Comparison of ENCODE assay signal across 8 mouse cellular contexts in the genomic region with DNA sequence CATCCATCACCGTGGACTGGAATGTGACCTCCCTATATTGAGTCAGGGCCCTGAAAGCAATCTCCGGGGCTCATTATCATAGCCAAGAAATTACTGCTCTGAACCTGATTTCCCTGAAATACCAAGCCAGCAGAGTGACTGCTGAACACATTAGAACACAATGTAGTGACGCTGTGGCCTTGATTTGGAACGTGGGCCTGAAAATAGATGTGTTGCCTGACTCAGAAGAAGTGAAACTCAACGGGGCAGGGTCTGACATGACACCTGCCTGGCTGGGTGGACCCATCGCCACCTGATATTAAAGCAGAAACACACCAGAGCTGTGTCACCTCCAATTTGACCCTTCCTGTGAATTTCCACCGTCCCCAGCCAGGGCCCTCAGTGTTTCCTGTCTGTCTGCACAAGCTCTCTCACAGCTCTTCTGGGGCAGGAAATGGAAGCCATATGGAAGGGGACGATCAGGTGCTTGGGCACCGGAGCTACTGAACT. TPM values are rescaled to one million over a fixed set of nuclear protein-coding genes. Genes with fewer than 3 reads are reported as not detected.
DNase-seq lines count a peak whose midpoint lies in the region; ATAC-seq and TF ChIP-seq lines count a peak whose summit lies in the region.
"Had no signal": no experiment of that assay in that cellular context is flagged by ENCODE, and none has a peak within 500 bp of the region (broad histone marks: within the 10 kb centered on the region; RNA-seq: fewer than 3 reads in every experiment).

No protein-coding gene starts in this region.

- peak overlapping the region; percentile 67 for H3K27ac ChIP-seq in heart, embryonic 12.5 days (ENCODE audit: poor library complexity, severe bottlenecking)
- H3K27ac ChIP-seq in limb, embryonic 14.5 days (replicated peaks; ENCODE audit: low read depth, low read length) = no peak overlapping the region; the same call in 1 of the 2 replicates
- H3K27ac ChIP-seq: liver, embryonic 14.5 days had no signal

- no peak for TF ChIP-seq POLR2A in limb, embryonic 14.5 days (IDR thresholded peaks at IDR 0.05; ENCODE audit: borderline replicate concordance, extremely low read depth, insufficient read depth, insufficient read length)

- no peaks in the 10 kb centered on the region for H3K27me3 ChIP-seq in heart, embryonic 12.5 days (replicated peaks)
- no peaks in the 10 kb centered on the region for H3K27me3 ChIP-seq in limb, embryonic 14.5 days (ENCODE audit: control insufficient read depth, insufficient read depth, low read length)

- peak; percentile 62 for DNase-seq in 416B (ENCODE audit: low read depth)
- DNase-seq in B cell, adult 2 months = peak; percentile 71 to 72
- DNase-seq in limb, embryonic 14.5 days (ENCODE audit: low spot score) = no peak
- no peak for DNase-seq in right cerebral cortex, postnatal 14 days
- no peak for DNase-seq in right cerebral cortex, postnatal 25 days

- peaks cover 57% of the 10 kb centered on the region for H3K4me1 ChIP-seq in heart, embryonic 12.5 days (replicated peaks)
- H3K4me1 ChIP-seq in limb, embryonic 14.5 days (ENCODE audit: control insufficient read depth, insufficient read depth, low read length) = peaks cover 14% of the 10 kb centered on the region

- H3K4me3 ChIP-seq in heart, embryonic 12.5 days = no peak overlapping the region
- no peak overlapping the region for H3K4me3 ChIP-seq in limb, embryonic 14.5 days (replicated peaks; ENCODE audit: low read length)

- 15% methylated on average over 9 of the region's 9 CpGs for WGBS in heart, embryonic 12.5 days
- WGBS in limb, embryonic 14.5 days = 9% methylated on average over 9 of the region's 9 CpGs

- H3K4me2 ChIP-seq in heart, embryonic 12.5 days = no peak overlapping the region
- no peak overlapping the region for H3K4me2 ChIP-seq in limb, embryonic 14.5 days (replicated peaks; ENCODE audit: low read depth, low read length, severe bottlenecking)

- H3K9me3 ChIP-seq in heart, embryonic 12.5 days (replicated peaks) = no peaks in the 10 kb centered on the region
- H3K9me3 ChIP-seq in limb, embryonic 14.5 days (ENCODE audit: control insufficient read depth, low read length) = no peaks in the 10 kb centered on the region

- H3K9ac ChIP-seq in heart, embryonic 12.5 days = no peak overlapping the region
- H3K9ac ChIP-seq in limb, embryonic 14.5 days (ENCODE audit: low read depth, low read length, severe bottlenecking) = no peak overlapping the region
- H3K9ac ChIP-seq: liver, embryonic 14.5 days had no signal

- H3K36me3 ChIP-seq in heart, embryonic 12.5 days = peaks cover 16% of the 10 kb centered on the region
- peaks cover 12% of the 10 kb centered on the region for H3K36me3 ChIP-seq in limb, embryonic 14.5 days (ENCODE audit: control insufficient read depth, insufficient read depth, low read length)

- peak; percentile 40; the same call in 1 of the 2 replicates for ATAC-seq in heart, embryonic 12.5 days (ENCODE audit: insufficient number of reproducible peaks, low FRiP score)
- ATAC-seq in limb, embryonic 14.5 days (ENCODE audit: low FRiP score, low read depth) = peak; percentile 55; the same call in 1 of the 2 replicates
- ATAC-seq in megakaryocyte progenitor cell, adult 5-6 weeks (replicated peaks; ENCODE audit: poor library complexity) = no peak; the same call in 1 of the 2 replicates

RNA-seq across cellular contexts. Expression of gene Parvb, which starts 13.0 kb away (rescaled TPM):
- 13.5 and 13.8 TPM in 2 replicates for polyA plus RNA-seq in heart, embryonic 12.5 days (2016; fragmentation: Nextera tagmentation; extraction: Ambion mirVana)
- 13.5 and 14.0 TPM in 2 replicates for polyA plus RNA-seq in limb, embryonic 14.5 days (2012; rRNA removed)
- polyA plus RNA-seq in limb, embryonic 14.5 days (2014; fragmentation: Nextera tagmentation; extraction: Ambion mirVana) = 2.4 and 2.6 TPM in 2 replicates
- total RNA-seq in megakaryocyte progenitor cell, adult 5-6 weeks (2015) = 3.8 and 4.6 TPM in 2 replicates
- 0.33 and 1.5 TPM in 2 replicates for total RNA-seq in megakaryocyte progenitor cell, adult 5-6 weeks (2017)

RNA-seq across cellular contexts. Expression of gene Samm50, which starts 26.8 kb away (rescaled TPM):
- polyA plus RNA-seq in heart, embryonic 12.5 days (2016; fragmentation: Nextera tagmentation; extraction: Ambion mirVana) = 122 and 125 TPM in 2 replicates
- polyA plus RNA-seq in limb, embryonic 14.5 days (2012; rRNA removed) = 22.2 and 29.1 TPM in 2 replicates
- 71.2 and 71.8 TPM in 2 replicates for polyA plus RNA-seq in limb, embryonic 14.5 days (2014; fragmentation: Nextera tagmentation; extraction: Ambion mirVana)
- 45.1 and 56.2 TPM in 2 replicates for total RNA-seq in megakaryocyte progenitor cell, adult 5-6 weeks (2015)
- total RNA-seq in megakaryocyte progenitor cell, adult 5-6 weeks (2017) = 35.6 and 42.0 TPM in 2 replicates

RNA-seq across cellular contexts. Expression of gene Pnpla3, which starts 51.2 kb away (rescaled TPM):
- 0.60 and 1.1 TPM in 2 replicates for polyA plus RNA-seq in heart, embryonic 12.5 days (2016; fragmentation: Nextera tagmentation; extraction: Ambion mirVana)
- 1.6 and 1.8 TPM in 2 replicates for polyA plus RNA-seq in limb, embryonic 14.5 days (2012; rRNA removed)
- polyA plus RNA-seq in limb, embryonic 14.5 days (2014; fragmentation: Nextera tagmentation; extraction: Ambion mirVana) = 0.15 and 0.28 TPM in 2 replicates
- not detected in 2 replicates for total RNA-seq in megakaryocyte progenitor cell, adult 5-6 weeks (2015)
- not detected in 2 replicates for total RNA-seq in megakaryocyte progenitor cell, adult 5-6 weeks (2017)

Comparison
In these comparisons a context has a peak if more than half of its experiments do, and no peak if none do; other contexts are left out.
1. DNase-seq: peak in 416B (single experiment) and B cell, adult 2 months (2 of 2); none in limb, embryonic 14.5 days (single experiment), right cerebral cortex, postnatal 14 days (single experiment) and right cerebral cortex, postnatal 25 days (single experiment).